Mouse (Mus musculus): ENCODE measurements around the gene 4933411K16Rik.

The 4933411K16Rik gene

DNA sequence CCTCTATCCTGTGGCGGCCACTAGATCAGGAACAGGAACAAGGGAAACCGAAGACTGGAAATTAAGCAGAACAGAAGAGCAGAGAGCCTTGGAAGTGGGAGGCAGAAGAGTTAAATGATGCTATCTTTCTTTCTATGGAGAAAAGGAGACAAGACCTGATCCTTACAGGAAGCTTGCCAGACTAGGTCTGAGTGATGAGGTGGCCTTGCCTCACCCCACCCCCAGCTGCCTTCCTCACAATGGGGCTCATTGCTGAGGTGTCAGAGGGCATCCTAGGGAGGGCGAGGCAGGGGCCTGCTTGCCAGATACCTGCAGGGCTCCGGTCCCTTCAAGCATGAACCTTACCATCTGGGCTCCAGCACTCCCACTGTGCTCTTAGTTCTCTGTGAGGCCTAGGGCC is at the start of gene 4933411K16Rik:
Gene 4933411K16Rik, plus strand, starts transcription at position 301 of the 400 bp plus-strand sequence.
- no peak for DNase-seq

DNA sequence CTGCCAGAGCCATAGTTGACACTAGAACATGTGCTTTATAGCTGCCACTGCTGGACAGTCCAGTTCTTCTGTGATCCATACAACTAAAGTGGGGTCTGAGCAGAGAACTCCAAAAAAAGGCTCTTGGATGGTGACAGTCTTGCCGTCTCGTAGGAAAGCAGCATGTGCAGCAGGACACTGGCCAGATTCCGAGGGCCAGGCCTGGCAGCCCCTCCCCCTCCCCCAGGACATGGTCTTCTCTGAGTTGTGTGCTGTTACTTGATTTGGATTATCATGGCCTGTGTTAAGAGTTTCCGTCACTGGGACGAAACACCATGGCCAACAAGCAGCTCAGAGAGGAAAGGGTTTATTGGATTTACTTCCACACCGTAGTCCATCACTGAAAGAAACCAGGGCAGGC is 47.8 kb upstream of the 4933411K16Rik start:
- DNase-seq: no peak

DNA sequence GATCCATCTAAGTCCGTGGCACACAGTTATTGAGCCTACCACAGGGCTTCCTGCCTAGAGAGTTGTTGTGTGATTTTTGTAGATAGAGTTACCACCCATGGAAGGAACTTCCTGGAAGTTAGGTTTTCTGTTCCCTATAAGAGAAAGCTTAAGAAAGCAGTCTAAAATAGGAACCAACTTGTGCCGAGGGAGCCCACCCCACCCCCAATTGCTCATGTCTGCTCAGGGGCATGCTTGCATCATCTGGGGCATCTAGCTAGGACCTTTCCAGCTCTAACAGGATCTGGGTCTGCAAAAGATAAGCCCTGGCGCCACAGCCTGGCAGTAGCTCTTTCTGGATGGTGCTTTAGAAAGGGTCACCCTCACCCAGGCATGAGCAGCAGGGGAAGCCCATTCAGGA is 46.4 kb upstream of the 4933411K16Rik start:
- DNase-seq: no peak

DNA sequence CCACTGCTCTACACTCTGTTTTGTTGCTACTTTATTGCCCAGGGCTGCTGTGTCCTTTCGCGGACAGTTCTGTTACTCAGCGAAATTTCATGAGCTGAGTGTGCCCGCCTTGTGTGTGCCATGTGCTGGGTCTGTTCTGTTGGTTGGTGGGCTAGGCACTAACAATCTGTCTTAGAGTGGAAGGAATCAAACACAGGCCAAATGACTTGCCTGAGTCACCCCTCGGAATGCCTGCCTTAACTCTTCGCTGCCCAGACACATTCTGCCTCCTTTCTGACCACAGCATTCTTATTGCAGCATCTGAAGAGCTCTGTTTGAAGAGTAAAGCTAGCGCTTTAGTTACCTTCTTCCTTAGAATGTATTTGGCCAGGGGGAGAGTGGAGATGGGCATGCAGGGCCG is 45.5 kb upstream of the 4933411K16Rik start:
- DNase-seq: no peak

DNA sequence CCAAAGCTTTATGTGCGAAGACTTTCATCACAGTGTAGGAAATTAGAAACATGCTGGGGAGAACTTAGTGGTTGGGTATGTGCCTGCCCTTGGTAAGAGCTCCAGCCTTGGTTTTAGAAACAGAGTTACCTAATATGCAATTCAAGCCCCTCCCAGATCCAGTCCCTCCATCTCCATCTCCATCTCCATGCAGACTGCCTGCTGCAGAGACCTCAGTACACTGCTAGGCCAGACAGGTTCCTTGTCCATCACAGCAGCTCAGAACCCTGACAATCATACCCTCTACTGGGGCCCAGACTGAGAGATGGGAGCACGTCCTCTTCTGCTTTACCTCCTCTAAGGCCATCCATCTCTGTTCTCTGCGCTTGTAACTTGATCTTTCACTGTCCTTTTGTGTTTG is 43.5 kb upstream of the 4933411K16Rik start:
- no peak for DNase-seq

DNA sequence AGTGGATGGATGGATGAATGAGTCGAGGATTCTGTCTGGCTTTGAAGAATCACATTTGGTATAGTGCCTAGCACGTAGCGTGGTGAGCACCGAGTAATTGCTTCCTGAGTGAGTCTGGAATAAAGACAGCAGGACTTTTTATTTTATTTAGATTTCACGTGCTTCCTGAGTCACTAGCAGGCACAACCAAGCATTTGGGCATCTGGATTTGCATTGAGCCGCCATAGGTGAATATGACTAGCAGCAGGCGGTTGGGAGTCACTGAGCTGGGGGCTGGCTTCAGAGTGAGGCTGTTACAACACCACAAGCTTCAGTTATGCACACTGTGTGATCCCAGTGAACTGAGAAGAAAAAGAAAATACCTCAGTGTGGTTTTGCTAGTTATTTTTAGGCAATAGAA is 43.0 kb upstream of the 4933411K16Rik start:
- DNase-seq: no peak

DNA sequence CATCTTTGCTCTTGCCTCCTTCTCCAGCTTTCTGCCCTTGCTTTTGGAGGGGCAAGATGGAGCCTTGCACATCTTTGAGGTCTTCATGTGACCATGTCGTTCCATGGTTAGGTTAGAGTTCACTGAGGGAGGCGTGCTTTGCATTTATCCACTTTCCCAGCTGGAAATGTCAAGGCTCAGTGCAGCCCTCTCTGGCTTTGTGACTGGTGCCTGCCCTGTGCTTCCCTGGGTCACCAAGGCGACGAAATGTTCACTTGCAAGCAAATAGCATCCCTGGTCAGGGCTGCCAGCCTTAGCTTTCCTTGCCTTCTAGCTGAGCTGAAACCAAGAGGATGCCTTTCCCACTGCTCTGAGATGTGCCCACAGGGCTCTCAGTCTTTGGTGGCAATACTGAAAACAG is 41.6 kb upstream of the 4933411K16Rik start:
- no peak for DNase-seq

DNA sequence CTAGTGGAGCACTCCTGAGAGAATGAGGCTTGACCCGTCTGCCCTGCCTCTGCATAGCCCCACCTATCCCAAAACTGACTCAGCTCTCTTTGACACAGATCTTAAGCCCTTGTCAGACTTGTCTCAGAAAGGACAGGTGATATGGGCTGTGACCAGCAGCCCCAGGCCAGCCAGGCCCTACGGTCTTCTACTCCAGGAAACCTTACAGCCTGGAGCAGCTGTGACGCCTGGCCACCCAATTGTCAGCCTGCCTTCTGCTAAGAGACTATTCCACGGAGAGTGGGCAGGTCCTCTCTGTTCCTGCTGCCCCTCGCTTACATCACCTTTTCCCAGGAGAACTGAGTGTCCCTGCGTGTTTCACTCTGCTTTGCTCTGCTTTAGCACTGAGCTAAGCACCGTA is 40.9 kb upstream of the 4933411K16Rik start:
- DNase-seq: no peak

DNA sequence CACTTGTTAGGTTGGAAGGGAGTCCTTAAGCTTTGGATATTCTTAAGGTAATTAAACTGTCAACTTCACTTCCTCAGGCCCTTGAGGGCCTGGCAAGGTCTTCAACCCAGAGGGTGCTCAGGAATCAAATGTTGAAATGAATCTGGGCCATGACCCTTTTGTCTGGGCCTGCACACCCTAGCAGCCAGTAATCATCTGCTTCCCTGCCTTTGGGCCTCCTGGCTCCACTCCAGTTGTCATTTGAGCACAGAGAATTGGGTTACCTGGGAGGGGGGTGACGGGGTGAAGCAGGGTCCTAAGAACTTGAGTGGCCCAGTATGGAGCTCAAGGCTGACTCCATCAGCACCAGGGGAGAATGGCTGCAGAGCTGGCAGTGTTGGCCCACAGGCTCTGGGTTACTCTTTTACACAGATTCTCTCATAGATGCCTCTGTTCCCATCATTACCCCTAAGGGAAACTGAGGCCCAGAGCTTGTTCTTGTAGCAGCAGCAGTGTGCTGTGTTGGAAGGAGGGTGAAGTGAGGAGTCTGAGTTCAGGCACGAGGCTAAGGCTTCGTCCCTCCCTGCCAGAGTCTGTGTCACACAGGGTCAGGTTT is 37.7 kb upstream of the 4933411K16Rik start:
- DNase-seq: no peak

DNA sequence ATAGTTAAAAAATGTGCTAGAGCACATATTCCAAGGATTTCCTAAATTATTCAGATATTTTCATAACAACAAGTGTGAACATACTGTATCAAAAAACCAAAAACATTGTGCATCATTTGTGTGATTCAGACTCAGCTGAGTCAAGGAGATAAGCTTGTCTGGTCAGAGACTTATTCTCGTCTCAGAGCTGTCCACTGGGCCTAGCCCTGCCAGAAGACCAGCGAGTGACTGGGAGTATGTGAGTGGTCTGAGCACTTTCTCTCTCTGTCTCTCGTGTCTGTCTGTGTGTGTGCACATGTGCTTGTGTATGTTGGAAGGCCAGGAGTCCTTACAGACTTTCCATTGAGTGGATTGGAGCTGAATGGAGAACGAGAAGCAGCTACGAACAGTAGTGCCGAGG is 37.0 kb upstream of the 4933411K16Rik start:
- no peak for DNase-seq

DNA sequence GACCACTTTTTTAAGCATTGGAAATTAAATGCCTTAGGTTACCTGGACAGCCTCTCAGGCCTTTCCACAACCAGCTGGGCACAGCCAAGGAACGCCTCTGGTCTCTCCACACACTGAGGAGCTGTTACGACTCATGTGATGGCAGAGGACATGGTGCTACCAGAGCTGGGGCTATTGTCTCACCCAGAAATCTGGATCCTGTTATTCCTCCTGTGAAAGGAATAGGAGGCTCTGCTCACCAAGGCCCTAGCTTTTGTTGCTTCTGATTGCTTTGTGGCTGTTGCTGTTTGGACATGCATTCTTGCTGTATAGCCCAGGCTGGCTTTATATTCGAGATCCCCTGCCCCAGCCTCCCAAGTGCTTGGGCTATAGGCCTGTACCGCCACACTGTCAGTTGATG is 35.8 kb upstream of the 4933411K16Rik start:
- no peak for DNase-seq

DNA sequence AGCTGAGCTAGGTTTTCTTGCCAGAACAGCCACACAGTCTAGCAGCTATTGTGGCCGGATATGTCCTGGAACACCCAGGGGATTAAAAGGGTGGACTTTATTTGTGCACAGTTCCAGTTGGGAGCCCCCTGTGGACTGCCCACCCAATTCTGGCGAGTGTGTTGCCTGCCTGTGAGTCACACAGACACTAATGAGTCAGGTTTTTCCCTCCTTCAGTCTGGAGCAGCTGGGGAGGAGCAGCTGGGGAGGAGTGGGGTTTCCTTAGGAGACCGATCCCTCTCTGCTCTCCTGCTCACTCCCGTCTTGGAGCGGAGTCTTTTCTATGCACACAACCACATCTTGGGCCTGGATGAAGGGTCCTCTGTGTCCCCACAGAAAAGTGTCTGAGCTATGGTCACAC is 35.2 kb upstream of the 4933411K16Rik start:
- peak; percentile 40 for DNase-seq

DNA sequence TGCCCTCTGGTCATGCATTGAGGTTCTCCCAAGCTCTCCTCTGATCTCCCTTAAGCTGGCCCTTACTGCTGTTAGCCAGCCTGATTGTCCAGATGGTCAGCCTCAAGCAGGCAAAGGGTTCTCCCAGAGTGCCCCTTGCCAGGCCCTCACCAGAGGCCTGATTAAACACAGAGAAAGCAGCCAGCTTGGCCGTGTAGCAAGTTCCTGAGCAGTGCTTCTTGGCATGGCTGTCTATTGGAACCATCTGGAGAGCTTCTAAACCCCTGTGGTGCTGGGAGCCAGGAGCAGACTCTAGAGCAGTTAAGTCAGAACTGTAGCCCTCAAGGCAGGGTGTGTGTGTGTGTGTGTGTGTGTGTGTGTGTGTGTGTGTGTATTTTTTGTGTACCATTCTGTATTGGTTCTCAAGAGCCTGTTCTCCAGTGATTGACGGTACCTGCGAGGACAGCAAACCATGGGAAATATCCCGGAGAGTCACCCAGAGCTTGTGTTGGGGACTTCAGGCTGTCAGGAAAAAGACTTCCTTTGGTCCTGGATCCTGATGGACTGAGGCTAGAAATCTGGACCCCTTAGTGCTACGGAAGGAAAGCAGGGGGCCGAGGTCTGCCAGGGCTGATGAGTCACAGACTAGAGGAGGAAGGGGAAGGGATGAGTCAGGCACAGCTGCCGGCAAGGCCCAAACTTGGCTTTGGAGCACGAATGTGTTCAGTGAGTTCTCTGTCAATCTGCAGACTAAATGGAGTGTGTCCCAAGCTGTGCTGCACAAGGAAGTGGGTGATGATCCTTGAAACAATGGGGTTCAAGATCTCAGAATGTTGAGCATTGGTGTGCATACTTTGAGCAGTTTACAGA is 34.4 kb upstream of the 4933411K16Rik start:
- peak; percentile 41 for DNase-seq

DNA sequence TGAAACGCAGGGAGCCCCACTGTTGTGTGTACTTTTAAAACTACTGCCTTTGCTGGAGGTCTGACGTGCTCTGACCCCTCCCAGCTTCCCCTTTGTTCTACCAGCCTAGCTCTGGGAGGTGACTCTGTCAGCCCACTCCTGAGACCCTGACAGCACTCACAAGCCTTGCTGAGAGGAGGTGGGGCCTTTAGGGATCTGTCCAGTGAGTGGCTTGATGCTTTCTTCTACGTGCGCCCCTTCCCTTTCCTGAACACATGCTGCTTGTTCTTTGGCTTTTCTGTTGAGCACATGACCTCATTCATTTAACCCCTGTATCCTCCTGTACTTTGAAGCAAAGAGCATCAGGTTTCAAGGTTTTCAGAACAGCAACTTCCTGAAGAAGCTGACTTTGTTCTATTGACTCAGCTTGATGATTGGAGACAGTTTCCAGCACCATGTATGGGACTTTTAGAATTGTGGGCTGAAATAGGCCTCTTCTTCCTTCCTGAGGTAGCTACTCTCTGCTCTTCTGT is 33.0 kb upstream of the 4933411K16Rik start:
- no peak for DNase-seq

DNA sequence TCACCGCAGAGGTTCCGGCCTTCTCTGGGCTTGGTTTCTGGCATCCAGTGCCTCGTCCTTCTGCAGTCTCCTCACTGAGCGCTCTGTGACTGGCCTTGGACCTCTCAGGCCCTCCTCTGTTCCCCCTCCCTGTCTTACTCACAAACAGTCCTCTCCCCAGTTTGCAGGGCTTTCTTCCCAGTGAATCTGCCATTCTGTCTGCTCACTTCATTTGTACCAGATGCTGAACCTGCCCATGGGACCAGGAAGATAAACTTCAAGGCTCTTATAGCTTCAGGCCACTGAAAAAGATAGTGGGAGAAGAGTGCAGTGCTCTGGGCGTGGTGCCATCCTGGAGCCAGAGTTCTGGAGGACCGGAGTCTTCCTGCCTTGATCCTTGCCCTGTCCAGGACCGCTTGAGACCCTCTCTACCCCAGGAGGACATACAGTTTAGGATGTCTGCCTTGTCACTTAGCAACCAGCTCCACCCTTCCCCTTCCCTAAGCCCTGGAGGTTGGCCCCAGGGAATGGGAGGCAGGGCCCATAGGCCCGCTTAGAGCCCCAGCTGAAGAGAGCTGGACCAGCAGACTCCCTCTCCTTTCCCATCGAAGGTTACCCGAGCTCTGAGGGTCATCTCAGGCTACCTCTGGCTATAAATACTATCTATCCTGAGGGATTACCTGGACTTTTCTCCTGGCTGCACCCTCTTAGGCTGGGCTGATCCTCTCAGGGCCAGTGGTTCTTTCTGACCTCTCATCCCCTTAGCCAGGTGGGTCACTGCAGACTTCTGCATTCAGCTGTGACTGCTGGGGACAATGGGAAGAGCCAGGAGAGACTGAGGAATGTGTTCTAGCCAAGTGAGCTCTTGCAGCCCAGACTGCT is 30.1 kb upstream of the 4933411K16Rik start:
- no peak for DNase-seq

DNA sequence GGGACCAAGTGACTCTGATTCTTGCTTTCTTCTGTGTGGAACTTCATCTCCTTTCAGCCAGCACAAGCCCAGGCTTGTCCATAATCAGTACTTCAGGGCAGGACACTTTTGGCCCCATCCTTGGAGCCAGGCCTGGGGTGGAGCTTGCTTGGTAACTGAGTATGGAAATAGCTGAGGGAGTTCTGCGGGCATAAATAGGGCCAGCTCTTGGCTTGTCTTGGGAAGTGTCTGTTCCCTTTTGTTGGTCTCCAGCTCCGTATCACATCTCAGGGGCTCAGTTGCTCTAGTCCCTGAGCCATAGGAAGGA is 29.6 kb upstream of the 4933411K16Rik start:
- DNase-seq: no peak

DNA sequence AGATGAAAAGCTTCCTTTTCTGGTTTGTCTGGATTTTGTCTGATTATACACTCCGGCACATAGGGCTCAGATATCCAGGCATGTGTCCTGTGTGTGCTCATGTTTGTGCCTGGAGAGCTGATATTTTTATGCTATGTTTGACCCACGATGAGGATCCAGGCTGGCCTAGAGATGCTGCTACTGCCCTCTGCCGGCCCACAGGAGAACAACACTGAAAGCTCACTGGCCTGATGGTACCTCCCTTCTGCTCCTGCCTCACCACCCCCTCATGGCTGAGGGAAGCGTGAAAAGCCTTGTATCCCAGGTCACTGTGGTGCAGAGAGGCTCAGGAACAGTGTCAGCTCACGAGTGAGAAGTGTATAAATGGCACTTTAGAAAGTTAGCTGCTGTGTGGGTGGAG is 25.9 kb upstream of the 4933411K16Rik start:
- DNase-seq: peak; percentile 77

DNA sequence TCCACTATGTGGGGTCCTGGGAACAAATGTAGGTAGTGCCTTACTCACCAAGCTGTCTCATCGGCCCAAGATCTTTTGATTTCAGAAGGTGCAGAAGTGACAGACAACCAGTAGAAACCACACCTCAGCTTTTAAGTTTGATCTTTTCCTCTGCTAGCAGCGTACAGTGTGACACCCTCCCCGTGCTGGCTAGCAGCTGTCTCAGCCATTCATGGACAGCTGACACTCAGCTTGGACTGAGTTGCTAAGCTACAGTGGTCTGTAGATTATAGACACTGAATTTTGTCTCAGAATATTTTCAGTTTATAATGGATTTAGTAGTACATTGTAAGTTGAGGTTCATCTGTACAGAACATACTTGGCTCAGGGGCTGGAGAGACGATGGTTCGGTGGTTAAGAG is 20.9 kb upstream of the 4933411K16Rik start:
- DNase-seq: no peak

DNA sequence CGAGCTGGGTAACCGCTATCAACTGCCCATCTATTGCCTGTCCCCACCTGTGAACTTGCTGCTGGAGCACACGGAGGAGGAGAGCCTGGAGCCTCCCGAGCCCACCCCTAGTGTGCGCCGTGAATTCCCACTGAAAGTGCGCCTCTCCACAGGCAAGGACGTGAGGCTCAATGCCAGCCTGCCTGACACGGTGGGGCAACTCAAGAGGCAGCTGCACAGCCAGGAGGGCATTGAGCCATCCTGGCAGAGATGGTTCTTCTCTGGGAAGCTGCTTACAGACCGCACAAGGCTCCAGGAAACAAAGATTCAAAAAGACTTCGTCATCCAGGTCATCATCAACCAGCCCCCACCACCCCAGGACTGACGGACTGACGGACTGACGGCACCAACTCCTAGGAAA is 18.4 kb upstream of the 4933411K16Rik start:
- DNase-seq: no peak

DNA sequence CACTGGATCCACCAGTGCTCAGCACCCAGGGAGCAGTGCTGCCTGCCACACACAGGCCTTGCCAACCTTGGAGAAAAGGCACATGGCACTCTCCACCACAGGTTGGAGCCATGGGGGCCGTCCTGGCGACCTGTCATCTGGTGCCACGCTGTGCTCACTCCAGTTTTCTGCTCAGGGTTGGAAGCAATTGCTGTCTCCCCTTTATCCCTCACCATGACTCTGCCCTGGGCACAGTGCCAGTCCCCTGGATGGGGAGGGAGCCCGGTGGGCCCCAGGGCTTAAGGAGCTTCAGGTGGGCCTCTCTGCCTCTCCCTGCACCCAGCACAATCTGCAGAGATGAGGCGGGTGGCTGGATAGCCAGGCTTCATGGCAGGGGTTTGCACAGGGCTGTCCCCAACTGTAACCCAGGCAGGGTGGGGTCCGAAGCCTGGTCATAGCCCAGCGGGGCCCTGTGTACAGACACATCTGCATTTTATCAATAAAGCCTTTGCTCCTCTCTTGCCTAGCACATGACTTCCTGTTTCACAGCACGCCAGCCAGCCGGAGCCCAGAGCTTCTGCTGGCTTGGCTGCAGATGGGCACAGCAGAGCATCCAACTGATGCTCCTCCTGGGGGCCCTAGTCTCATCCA is 17.8 kb upstream of the 4933411K16Rik start:
- DNase-seq: no peak

DNA sequence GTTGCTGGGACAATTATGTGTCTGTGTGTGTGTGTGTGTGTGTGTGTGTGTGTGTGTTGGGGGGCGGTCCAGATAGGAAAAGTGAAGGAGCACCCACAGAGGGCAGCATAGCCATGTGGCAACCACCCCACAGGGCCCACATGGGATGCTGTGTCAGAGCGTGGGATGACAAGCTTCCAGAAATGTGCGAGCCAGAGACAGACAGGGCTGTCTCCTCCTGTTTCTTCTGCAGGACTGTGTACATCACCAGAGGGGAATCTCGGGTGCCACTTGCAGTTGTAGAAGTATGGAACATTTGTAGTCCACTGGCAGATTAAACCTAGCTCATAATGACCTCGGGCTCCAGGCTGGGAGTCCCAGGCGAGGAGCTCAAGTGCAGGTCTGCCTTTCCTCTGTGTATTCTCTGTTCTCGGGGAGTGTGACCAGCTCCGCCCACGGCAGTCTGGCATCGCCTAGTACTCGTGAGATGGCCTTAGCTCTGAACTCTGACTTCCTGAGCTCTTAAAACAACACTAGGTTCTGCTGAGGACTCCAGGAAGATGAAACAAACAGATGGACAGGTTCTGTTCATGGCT is 17.1 kb upstream of the 4933411K16Rik start:
- no peak for DNase-seq

DNA sequence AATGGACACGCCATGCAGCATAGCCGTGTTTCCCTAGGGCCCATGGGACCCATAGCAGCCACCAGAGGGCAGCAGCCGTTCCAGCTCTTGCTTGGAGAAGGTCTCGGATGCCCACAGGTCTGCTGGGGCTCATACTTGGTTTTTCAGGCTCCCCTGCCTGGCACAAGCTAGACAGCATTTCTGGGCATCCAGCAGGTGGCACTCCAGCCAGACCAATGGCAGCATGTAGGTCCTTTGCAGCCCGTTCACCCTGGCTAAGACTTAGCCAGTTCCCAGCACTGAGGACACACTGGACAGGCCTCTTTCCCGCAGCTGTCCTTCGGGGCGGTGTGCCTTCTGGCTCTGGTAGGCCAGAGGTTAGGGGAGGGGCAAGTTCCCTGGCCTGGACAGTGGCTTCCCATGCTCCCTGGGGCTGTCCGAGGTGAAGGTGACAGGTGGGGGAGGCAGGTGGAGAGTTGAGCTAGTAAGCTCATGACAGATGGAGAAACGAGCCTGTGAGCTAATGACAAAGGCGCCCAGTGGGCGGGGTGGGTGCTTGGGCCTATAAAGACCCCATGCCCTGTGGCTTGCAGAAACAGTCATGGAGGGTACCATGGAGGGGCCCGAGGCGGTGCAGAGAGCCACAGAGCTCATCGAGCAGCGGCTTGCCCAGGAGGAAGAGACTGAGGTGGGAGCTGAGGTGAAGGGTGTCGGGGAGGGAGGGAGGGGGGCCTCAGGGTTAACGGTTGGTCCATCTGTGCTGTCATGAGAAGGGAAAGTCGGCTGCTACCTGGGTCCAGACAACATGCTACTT is 16.4 kb upstream of the 4933411K16Rik start, which contains the start of gene Ankrd2:
Gene Ankrd2, plus strand, starts transcription at position 545 of the 793 bp plus-strand sequence.
- peak; percentile 84 for DNase-seq
